Mouse (Mus musculus) heart, embryonic 14.5 days (tissue): ENCODE data around the gene Ilf3. TPM values are rescaled to one million over a fixed set of nuclear protein-coding genes. Genes with fewer than 3 reads are reported as not detected.

Source experiments
- ATAC-seq: fragments of 200-750 bp; cut with Nextera tagmentation; 2 replicates; pipeline ENCODE4 v1.8.0; 2017; ENCODE audit warnings: low read depth, moderate TSS enrichment; ENCODE audit not compliant: insufficient number of reproducible peaks, insufficient read depth, low FRiP score
- H3K27ac ChIP-seq, 2 experiments: fragments of 200-500 bp in 1 of 2; fragments of 300-500 bp in 1 of 2; sonication (generic) in 1 of 2; replicated peaks in 1 of 2; 2 replicates each; pipeline ENCODE4 v1.5.1; 2012 to 2014; ENCODE audit warnings: low read depth in 2 of 2, low read length in 2 of 2, control low read depth in 1 of 2, mild to moderate bottlenecking in 1 of 2, mixed read lengths in 1 of 2; ENCODE audit not compliant: control insufficient read depth in 1 of 2, insufficient read depth in 1 of 2
- H3K27me3 ChIP-seq: fragments of 300-500 bp; sonication (generic); 2 replicates; pipeline ENCODE4 v1.6.1; 2014; ENCODE audit warnings: mild to moderate bottlenecking, low read length, control low read depth; ENCODE audit not compliant: control insufficient read depth, insufficient read depth
- H3K36me3 ChIP-seq: fragments of 300-500 bp; sonication (generic); 2 replicates; pipeline ENCODE4 v1.6.1; 2014; ENCODE audit warnings: mild to moderate bottlenecking, control low read depth, low read length, mixed read lengths; ENCODE audit not compliant: control insufficient read depth, insufficient read depth
- H3K4me1 ChIP-seq, 2 experiments: fragments of 200-500 bp in 1 of 2; fragments of 300-500 bp in 1 of 2; sonication (generic) in 1 of 2; 2 replicates each; pipeline ENCODE4 v1.6.1; 2012 to 2014; ENCODE audit warnings: low read length in 2 of 2, control low read depth in 1 of 2, mixed read lengths in 1 of 2; ENCODE audit not compliant: control insufficient read depth in 2 of 2, insufficient read depth in 2 of 2
- H3K4me2 ChIP-seq: fragments of 300-500 bp; sonication (generic); 2 replicates; pipeline ENCODE4 v1.6.1; 2014; ENCODE audit warnings: mild to moderate bottlenecking, low read length
- H3K4me3 ChIP-seq, 2 experiments: fragments of 200-500 bp in 1 of 2; fragments of 300-500 bp in 1 of 2; sonication (generic) in 1 of 2; 2 replicates each; pipeline ENCODE4 v1.5.1; 2012 to 2014; ENCODE audit warnings: low read length in 2 of 2, mild to moderate bottlenecking in 2 of 2, control low read depth in 1 of 2, low read depth in 1 of 2, moderate library complexity in 1 of 2; ENCODE audit not compliant: control insufficient read depth in 1 of 2, insufficient read depth in 1 of 2
- H3K9ac ChIP-seq: fragments of 300-500 bp; sonication (generic); 2 replicates; pipeline ENCODE4 v1.6.1; 2014; ENCODE audit warnings: mild to moderate bottlenecking, low read length
- H3K9me3 ChIP-seq: fragments of 300-500 bp; sonication (generic); 2 replicates; pipeline ENCODE4 v1.6.1; 2016; ENCODE audit warnings: low read length, control low read depth; ENCODE audit not compliant: control insufficient read depth
- WGBS: fragments of 180-500 bp; shearing (Covaris S2); extraction: QIAGEN DNeasy Blood & Tissue Kit; methylation state at CpG from one replicate; pipeline ENCODE4 v1.1.7; 2014; 5-methylcytosine and 5-hydroxymethylcytosine counted together
- polyA plus RNA-seq: library from polyadenylated mRNA; unstranded; fragments of >200 nt; fragmentation: Nextera tagmentation; extraction: Ambion mirVana; gene quantifications from 2 replicates; pipeline ENCODE4 v1.2.1, GENCODE M21; 2014

The Ilf3 gene
- polyA plus RNA-seq, 1 experiment from 2014 or later: 103 TPM

DNA sequence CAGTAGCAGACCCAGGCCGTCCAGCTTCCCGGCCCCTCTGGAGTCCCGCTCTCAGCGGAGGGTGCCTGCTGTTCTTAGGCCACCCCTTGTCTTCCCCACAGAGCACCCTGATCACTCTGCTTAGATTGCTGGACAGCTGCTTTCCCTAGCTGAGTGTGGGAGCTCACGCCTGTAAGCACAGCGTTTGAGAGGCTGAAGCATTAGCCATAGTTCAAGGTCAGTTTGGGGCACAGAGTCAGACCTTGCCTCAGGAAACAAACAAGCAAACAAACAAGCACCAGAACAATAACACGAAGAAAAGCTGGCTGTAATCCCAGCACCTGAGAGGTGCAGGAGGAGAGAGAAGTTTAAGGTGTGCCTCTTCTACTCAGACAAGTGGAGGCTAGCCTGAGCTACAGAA, 64.4 kb downstream of the Ilf3 start:
- no peaks in the 10 kb centered on the region for H3K9me3 ChIP-seq
- no peak overlapping the region for H3K4me3 ChIP-seq
- no peak overlapping the region for H3K9ac ChIP-seq
- no peaks in the 10 kb centered on the region for H3K27me3 ChIP-seq
- no peak overlapping the region for H3K27ac ChIP-seq
- no peak overlapping the region for H3K4me2 ChIP-seq
- peaks cover 21 to 49% of the 10 kb centered on the region in 2 experiments for H3K4me1 ChIP-seq
- WGBS: 71% methylated on average over 7 of the region's 7 CpGs
- H3K36me3 ChIP-seq: 0 out of 2 replicates have a peak, but pooled peaks cover 3% of the 10 kb centered on the region
- ATAC-seq: no peak

DNA sequence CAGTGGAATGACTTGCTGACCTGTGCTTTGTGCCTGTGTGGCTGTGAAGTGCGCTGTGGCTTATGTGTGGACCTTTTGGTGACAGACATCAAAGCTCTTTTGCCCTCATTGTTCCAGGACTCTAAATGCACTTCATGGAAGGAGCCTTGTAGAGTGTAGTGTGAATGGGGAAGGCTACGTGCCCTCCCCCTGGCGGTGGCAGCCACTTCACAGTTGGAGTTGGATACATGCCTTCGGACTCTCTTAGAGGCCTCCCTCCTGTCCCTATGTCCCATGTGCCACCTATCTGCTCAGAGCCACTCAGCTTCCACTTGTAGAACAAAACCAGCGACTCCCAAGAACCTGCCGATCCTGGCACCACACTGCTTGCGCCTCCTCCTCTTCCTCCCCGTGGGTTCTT, 66.1 kb downstream of the Ilf3 start:
- H3K4me3 ChIP-seq: no peak overlapping the region
- no peaks in the 10 kb centered on the region for H3K9me3 ChIP-seq
- no peak overlapping the region for H3K4me2 ChIP-seq
- H3K36me3 ChIP-seq: 0 out of 2 replicates have a peak, but pooled peaks cover 3% of the 10 kb centered on the region
- no peak for ATAC-seq
- peak overlapping the region in 1 of 2 experiments; percentile 33; a peak in 1 of 4 replicates for H3K27ac ChIP-seq
- H3K27me3 ChIP-seq: no peaks in the 10 kb centered on the region
- WGBS: 70% methylated on average over 8 of the region's 8 CpGs
- H3K4me1 ChIP-seq: peaks cover 28 to 56% of the 10 kb centered on the region in 2 experiments
- H3K9ac ChIP-seq: no peak overlapping the region

DNA sequence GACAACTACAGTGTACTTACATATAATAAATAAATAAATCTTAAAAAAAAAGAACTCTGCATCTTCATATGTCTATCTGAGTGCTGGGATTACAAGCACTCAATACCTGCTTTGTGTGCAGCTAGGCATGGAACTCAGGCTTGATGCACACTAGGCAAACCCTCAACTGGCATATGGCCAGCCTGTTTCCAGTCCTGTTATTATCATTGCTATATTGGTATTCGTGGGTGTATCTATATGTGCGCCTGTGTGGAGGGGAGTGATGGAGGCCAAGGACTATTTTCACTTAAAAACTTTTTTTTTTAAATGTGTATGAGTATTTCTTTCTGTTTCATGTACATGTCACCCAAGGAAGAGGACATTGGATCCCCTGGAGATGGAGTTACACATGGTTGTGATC, 66.7 kb downstream of the Ilf3 start:
- no peak for ATAC-seq
- H3K36me3 ChIP-seq: 0 out of 2 replicates have a peak, but pooled peaks cover 3% of the 10 kb centered on the region
- H3K27ac ChIP-seq: no peak overlapping the region
- H3K27me3 ChIP-seq: no peaks in the 10 kb centered on the region
- no peaks in the 10 kb centered on the region for H3K9me3 ChIP-seq
- 79% methylated on average over 2 of the region's 2 CpGs for WGBS
- H3K4me3 ChIP-seq: no peak overlapping the region
- H3K4me1 ChIP-seq: peaks cover 32 to 62% of the 10 kb centered on the region in 2 experiments
- no peak overlapping the region for H3K9ac ChIP-seq
- no peak overlapping the region for H3K4me2 ChIP-seq

DNA sequence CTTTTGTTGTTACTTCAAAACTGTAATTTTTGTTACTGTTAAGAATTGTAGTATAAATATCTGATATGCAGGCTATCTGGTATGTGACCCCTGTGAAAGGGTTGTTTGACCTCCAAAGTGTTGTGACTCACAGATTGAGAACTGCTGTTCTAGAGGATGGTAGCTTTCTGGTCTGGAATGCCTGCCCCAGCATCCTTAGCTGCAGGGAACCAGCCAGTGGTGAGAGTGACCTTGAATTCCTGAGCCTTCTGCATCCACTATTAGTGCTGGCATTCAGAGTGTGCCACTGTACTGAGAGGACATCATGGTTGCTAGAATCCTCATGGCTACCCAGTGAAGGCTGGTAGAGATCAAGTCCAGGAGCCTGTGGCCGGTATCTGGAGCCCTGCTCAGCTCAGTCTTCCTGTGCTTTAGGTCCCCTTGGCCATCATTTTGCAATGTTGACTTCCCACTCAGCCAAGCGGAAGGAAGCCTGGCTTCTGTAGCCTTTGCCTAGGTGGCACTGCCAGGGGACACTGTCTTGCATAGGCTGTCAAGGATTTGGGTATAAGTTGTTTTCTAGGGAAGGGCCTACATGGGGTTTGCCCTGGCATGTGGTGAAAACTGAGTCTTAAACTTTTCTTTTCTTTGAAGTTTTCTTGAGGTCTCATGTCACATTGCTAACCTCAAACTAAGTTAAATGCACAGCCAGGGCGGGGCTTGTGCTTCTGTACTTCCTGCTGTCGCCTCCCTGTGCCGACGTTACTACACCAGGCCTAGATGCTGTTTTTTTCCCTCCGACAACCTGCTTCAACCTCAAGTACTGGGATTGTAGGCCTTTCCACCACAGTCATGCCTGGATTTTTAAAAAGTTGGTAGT, 68.3 kb downstream of the Ilf3 start:
- Histone ChIP-seq H3K9ac (0 out of 2 replicates have a peak overlapping the region, but pooled peaks have one; percentile 30), H3K27me3 (no peaks in the 10 kb centered on the region), H3K9me3 (no peaks in the 10 kb centered on the region), H3K27ac (peak overlapping the region; percentile 40 to 79; a peak in 3 of 4 replicates), H3K4me2 (no peak overlapping the region), H3K36me3 (no peaks in the 10 kb centered on the region), H3K4me1 (peaks cover 34 to 59% of the 10 kb centered on the region in 2 experiments), H3K4me3 (no peak overlapping the region)
- no peak for ATAC-seq
- 76% methylated on average over 7 of the region's 7 CpGs for WGBS

DNA sequence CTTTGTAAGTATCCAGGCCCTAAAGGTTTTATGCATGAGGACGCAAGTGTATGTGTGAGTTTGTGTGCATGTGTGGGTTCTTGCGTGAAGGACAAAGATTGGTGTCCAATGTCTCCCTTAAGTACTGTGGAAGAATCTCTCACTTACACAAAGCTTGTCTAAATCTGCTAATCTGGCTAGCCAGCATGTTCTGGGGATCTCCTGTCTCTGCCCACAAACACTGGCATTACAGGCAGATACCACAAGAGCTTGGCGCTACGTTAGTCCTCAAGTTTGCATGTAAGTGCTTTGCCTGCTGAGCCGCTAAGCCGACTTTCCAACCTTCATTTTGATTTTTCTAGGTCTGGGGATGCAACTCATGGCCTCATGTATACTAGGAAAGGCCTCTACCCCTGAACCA, 69.9 kb downstream of the Ilf3 start:
- no peaks in the 10 kb centered on the region for H3K36me3 ChIP-seq
- peak overlapping the region; percentile 50 to 53; a peak in 2 of 4 replicates for H3K27ac ChIP-seq
- no peak overlapping the region for H3K4me3 ChIP-seq
- ATAC-seq: no peak
- no peaks in the 10 kb centered on the region for H3K27me3 ChIP-seq
- 90% methylated on average over 6 of the region's 6 CpGs for WGBS
- peaks cover 34 to 55% of the 10 kb centered on the region in 2 experiments for H3K4me1 ChIP-seq
- H3K9me3 ChIP-seq: no peaks in the 10 kb centered on the region
- no peak overlapping the region for H3K4me2 ChIP-seq
- no peak overlapping the region for H3K9ac ChIP-seq

DNA sequence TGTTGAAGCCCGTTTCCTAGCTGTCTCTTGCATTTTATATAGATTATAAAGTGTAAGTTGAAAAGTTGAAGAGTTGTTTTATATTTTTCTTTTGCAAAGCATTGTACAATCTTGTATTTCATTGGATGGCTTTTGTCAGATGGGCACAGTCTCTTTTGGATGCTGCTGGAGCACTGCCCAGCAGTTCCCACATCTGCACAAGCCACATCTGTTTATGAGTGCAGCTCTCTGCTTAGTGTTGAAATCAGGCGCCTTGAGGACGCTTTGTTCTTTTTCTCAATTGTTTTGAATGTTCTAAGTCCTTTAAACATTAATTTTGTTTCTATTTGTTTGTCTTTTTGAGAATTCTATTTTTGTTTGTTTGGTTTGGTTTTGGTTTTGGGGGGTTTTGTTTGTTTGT, 70.5 kb downstream of the Ilf3 start:
- Histone ChIP-seq H3K36me3 (no peaks in the 10 kb centered on the region), H3K27ac (no peak overlapping the region), H3K4me1 (peaks cover 32 to 52% of the 10 kb centered on the region in 2 experiments), H3K4me2 (no peak overlapping the region), H3K9ac (no peak overlapping the region), H3K4me3 (no peak overlapping the region), H3K27me3 (no peaks in the 10 kb centered on the region), H3K9me3 (no peaks in the 10 kb centered on the region)
- ATAC-seq: no peak
- 69% methylated on average over 3 of the region's 3 CpGs for WGBS

DNA sequence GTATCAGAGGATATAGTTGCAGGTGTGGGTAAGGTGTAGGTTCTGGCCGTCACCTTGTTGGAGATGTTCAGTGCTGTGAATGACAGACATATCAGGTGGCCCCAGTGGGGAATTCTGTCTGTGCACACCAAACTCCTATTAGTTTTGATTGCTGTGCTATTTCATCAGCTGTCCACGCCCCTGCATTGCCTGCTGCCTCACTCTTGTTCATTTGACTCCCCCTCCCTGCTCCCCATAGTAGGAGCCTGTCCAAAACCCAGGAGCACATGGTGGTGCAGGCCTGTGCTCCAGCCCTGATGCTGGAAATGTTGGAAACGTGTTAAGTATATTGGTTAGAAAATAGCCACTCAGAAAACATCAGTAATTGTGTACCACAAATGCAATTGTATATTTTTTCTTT, 71.8 kb downstream of the Ilf3 start:
- no peak overlapping the region for H3K4me3 ChIP-seq
- no peak overlapping the region for H3K4me2 ChIP-seq
- H3K36me3 ChIP-seq: no peaks in the 10 kb centered on the region
- peaks cover 25 to 43% of the 10 kb centered on the region in 2 experiments for H3K4me1 ChIP-seq
- H3K27me3 ChIP-seq: no peaks in the 10 kb centered on the region
- 57% methylated on average over 3 of the region's 3 CpGs for WGBS
- no peaks in the 10 kb centered on the region for H3K9me3 ChIP-seq
- ATAC-seq: no peak
- no peak overlapping the region for H3K9ac ChIP-seq
- H3K27ac ChIP-seq: no peak overlapping the region
